Mouse (Mus musculus) spleen, adult 10 weeks (tissue): Measurements from ENCODE around the gene Plekha4. TPM values are rescaled to one million over a fixed set of nuclear protein-coding genes. Genes with fewer than 3 reads are reported as not detected.

Source experiments
- polyA plus RNA-seq: library from polyadenylated mRNA; stranded (reverse); fragments of 350-450 nt; fragmentation: Illumina TruSeq; extraction: RNeasy Lipid Tissue Mini Kit (QIAGEN cat#74804); gene quantifications from one replicate; pipeline ENCODE4 v1.2.3, GENCODE M21; 2015; ENCODE audit warnings: low replicate concordance; ENCODE audit not compliant: insufficient read depth

Gene Plekha4
- polyA plus RNA-seq = 3.0 TPM

GRCm38 (mm10) chr7:45525809-45526473 is at the start of gene Plekha4, which contains the start of gene Ppp1r15a:
Gene Plekha4 (plus strand): TSS chr7:45526330.
Gene Ppp1r15a (minus strand): TSS chr7:45526268.

GRCm38 (mm10) chr7:45481374-45481927 is 44.7 kb upstream of the Plekha4 start, which contains the start of gene Tulp2:
Gene Tulp2 (plus strand): TSS chr7:45481877.

DNA sequence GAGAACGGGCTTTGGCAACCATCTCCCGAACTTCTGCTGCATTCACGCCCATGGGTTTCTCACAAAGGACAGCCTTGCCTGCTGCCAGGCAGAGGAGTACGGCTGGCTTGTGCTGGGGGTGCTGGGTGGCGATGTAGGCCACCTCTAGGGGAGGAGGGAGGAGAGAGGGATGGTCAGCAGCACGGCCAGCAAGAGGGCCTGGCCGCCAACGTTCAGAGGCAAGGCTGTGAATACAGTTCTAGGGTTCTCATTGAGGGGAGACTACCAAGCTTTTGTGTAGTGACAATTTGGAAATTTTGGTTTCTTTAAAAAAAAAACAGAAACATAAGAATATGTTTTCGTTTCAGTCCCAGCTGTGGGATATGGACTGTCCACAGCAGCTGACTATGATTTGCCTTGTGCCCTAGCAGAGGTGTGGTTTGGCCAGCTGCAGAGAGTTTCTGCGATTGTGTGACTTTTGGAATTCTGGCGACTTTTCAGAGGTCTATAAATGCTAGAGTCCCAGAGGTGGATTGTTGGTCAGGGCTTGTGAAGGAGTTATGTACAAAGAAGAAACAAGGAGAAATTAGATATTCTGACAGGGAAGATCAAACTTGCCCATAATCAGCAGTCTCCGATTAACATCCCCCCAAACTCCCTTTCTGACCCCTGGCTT is 39.2 kb upstream of the Plekha4 start, which contains the start of gene Gm45808:
Gene Gm45808, minus strand, starts transcription at position 51 of the 655 bp plus-strand sequence.

GRCm38 (mm10) chr7:45488293-45489204 is 37.6 kb upstream of the Plekha4 start, which contains the start of gene Dhdh:
Gene Dhdh (minus strand): TSS chr7:45488805.

DNA sequence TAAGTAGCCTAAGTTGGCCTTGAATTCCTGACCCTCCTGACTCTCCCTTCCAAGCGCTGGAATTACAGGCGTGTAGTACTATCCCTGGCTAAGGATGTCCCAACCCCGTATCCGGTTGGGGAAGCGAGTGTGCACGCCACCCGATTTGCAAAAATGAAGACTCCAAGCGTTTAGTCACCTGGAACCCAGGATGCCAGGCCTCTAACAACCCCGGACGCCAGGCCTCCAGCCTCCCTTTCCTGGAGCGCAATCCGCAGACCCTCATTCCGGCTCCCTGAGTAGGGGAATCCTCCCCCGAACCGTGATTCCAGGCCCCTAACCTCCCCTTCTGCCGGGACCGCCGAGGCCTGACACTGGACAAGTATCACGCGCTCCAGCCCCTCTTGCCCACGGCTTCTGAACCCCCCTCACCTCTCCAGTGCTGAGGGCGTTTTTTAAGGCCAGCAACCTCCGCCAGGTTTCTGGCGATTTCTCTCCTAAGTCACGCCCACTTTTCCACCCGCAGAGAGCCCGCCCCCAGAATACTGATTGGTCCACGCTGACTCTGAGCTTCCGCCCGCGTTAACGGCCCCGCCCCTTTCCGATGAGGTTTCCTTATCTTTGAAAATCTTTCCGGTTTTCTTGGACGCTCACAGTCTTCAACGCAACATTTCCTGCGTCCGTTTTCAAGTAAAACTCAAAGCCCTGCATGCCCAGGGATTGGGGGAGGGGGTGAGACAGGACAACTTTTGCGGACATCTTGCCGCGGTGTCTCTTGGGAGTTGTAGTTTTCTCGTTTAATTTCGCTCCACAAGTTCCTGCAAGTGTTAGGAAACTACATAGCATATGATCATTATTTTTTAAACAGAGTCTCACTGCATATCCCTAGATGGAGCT is 16.0 kb upstream of the Plekha4 start, which contains the start of gene Nucb1:
Gene Nucb1, minus strand, starts transcription at position 495 of the 876 bp plus-strand sequence.

DNA sequence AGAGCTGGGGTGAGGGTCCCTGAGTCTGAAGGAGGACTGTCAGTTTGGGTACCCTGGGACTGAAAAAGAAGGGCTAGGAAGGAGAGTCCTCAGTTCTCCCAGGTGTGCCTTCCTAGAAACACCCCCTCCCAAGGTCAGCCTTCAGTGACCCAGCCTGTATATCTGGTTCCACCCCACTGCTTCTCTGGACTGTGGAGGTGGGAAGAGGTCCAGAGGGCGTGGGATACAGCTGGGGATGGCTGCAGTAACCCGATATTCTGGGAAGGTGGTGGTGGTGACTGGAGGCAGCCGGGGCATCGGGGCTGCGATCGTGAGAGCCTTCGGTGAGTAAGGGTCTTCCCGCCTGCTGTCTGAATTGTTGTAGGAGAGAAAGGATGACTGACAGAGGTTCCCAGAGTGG is 28.6 kb downstream of the Plekha4 start, which contains the start of gene Hsd17b14:
Gene Hsd17b14, plus strand, starts transcription at position 150 of the 400 bp plus-strand sequence.

DNA sequence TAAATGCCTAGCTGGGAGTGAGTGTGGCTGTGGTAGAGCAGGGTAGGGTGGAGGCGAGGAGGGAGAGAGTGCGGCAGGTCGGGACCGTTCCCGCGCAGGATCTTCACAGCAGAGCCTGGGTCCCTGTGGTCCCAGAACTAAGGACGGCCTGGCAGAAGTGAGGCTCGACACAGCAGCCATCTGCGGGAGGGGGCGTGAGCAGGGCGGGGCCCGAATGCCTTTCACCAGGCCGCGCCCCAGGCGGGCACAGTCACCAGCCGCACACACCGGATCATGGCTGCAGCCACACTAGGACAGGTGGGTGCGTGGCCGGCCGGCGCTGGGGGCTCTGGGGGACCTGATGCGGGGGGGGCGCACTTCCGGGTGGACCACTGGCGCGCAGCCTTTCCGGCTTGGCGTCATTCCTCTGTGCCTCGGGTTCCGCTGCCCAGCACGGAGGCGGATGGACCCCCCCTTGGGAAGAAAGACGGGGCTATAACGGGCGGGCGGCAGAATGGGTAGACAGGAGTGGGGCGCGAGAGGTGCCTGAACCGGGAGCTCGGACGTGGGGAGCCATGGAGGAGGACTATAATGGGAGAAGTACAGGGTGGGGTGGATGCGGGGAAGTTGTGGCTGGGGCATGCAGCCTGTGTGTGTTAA is 44.1 kb downstream of the Plekha4 start, which contains the start of gene Bcat2:
Gene Bcat2, plus strand, starts transcription at position 51 of the 639 bp plus-strand sequence.

Other genes with a start within 250 kb of the Plekha4 start
- gene Slc6a21, start 248.8 kb upstream of the Plekha4 start, polyA plus RNA-seq = 0.97 TPM
- gene Trpm4, start 192.6 kb upstream of the Plekha4 start, polyA plus RNA-seq = 3.5 TPM
- 0.15 TPM for gene Hrc, start 191.0 kb upstream of the Plekha4 start, polyA plus RNA-seq
- 0.10 TPM for gene Ppfia3, start 159.3 kb upstream of the Plekha4 start, polyA plus RNA-seq
- gene Lin7b, start 155.7 kb upstream of the Plekha4 start, polyA plus RNA-seq = not detected
- 639 TPM for gene Snrnp70, start 130.6 kb upstream of the Plekha4 start, polyA plus RNA-seq
- gene Kcna7, start 120.7 kb upstream of the Plekha4 start, polyA plus RNA-seq = not detected
- not detected for gene Ntf5, start 112.6 kb upstream of the Plekha4 start, polyA plus RNA-seq
- not detected for gene Lhb, start 105.5 kb upstream of the Plekha4 start, polyA plus RNA-seq
- gene Gys1, start 91.5 kb upstream of the Plekha4 start, polyA plus RNA-seq = 7.5 TPM
- gene Ruvbl2, start 88.2 kb upstream of the Plekha4 start, polyA plus RNA-seq = 12.1 TPM
- 761 TPM for gene Ftl1, start 66.4 kb upstream of the Plekha4 start, polyA plus RNA-seq
- 41.1 TPM for gene Bax, start 59.4 kb upstream of the Plekha4 start, polyA plus RNA-seq
- gene Tulp2, start 44.5 kb upstream of the Plekha4 start, polyA plus RNA-seq = 0.11 TPM
- not detected for gene Gm45808, start 39.5 kb upstream of the Plekha4 start, polyA plus RNA-seq
- gene Dhdh, start 37.5 kb upstream of the Plekha4 start, polyA plus RNA-seq = 6.0 TPM
- 82.9 TPM for gene Nucb1, start 15.9 kb upstream of the Plekha4 start, polyA plus RNA-seq
- 28.5 TPM for gene Ppp1r15a, start 62 bp upstream of the Plekha4 start, polyA plus RNA-seq
- gene Hsd17b14, start 28.6 kb downstream of the Plekha4 start, polyA plus RNA-seq = 0.86 TPM
- 27.9 TPM for gene Bcat2, start 43.8 kb downstream of the Plekha4 start, polyA plus RNA-seq
- gene Fgf21, start 89.2 kb downstream of the Plekha4 start, polyA plus RNA-seq = not detected
- 0.51 TPM for gene Fut1, start 91.0 kb downstream of the Plekha4 start, polyA plus RNA-seq
- gene Izumo1, start 95.5 kb downstream of the Plekha4 start, polyA plus RNA-seq = 0.46 TPM
- gene Rasip1, start 101.2 kb downstream of the Plekha4 start, polyA plus RNA-seq = 2.6 TPM
- gene Mamstr, start 113.6 kb downstream of the Plekha4 start, polyA plus RNA-seq = 1.0 TPM
- gene Fut2, start 140.1 kb downstream of the Plekha4 start, polyA plus RNA-seq = not detected
- not detected for gene Ntn5, start 157.7 kb downstream of the Plekha4 start, polyA plus RNA-seq
- 0.12 TPM for gene Sec1, start 168.1 kb downstream of the Plekha4 start, polyA plus RNA-seq
- gene Car11, start 173.5 kb downstream of the Plekha4 start, polyA plus RNA-seq = 0.83 TPM
- 14.8 TPM for gene Dbp, start 178.8 kb downstream of the Plekha4 start, polyA plus RNA-seq
- 565 TPM for gene Rpl18, start 189.1 kb downstream of the Plekha4 start, polyA plus RNA-seq
- 5.7 TPM for gene Sphk2, start 191.7 kb downstream of the Plekha4 start, polyA plus RNA-seq
- 0.17 TPM for gene Fam83e, start 194.9 kb downstream of the Plekha4 start, polyA plus RNA-seq
- gene Spaca4, start 199.5 kb downstream of the Plekha4 start, polyA plus RNA-seq = not detected